Mouse (Mus musculus) liver, postnatal 0 days (tissue): ENCODE results near the gene Gstp1. TPM values are rescaled to one million over a fixed set of nuclear protein-coding genes. Genes with fewer than 3 reads are reported as not detected.

Experiments
- ATAC-seq: fragments of 200-750 bp; cut with Nextera tagmentation; 2 replicates; pipeline ENCODE4 v1.8.0; 2017; ENCODE audit warnings: mild to moderate bottlenecking, moderate library complexity
- DNase-seq: peaks from one replicate; pipeline ENCODE4 v3.0.0-alpha.2; 2016
- H3K27ac ChIP-seq: fragments of 300-500 bp; sonication (generic); 2 replicates; pipeline ENCODE4 v1.5.1; 2014; ENCODE audit warnings: antibody characterized with exemption, moderate library complexity, mild to moderate bottlenecking, low read depth
- H3K27me3 ChIP-seq: fragments of 300-500 bp; sonication (generic); 2 replicates; pipeline ENCODE4 v1.6.1; 2014; ENCODE audit warnings: low read length, control low read depth, mixed read lengths; ENCODE audit not compliant: insufficient read depth
- H3K36me3 ChIP-seq: fragments of 300-500 bp; sonication (generic); replicated peaks from 2 replicates; pipeline ENCODE4 v1.6.1; 2014; ENCODE audit warnings: mild to moderate bottlenecking, control low read depth, low read length, moderate library complexity, mixed read lengths; ENCODE audit not compliant: insufficient read depth
- H3K4me1 ChIP-seq: fragments of 300-500 bp; sonication (generic); 2 replicates; pipeline ENCODE4 v1.6.1; 2014; ENCODE audit warnings: antibody characterized with exemption, mild to moderate bottlenecking, control low read depth; ENCODE audit not compliant: insufficient read depth
- H3K4me2 ChIP-seq: fragments of 300-500 bp; sonication (generic); 2 replicates; pipeline ENCODE4 v1.6.1; 2014; ENCODE audit warnings: low read depth, mild to moderate bottlenecking, low read length, moderate library complexity, mixed read lengths
- H3K4me3 ChIP-seq: fragments of 300-500 bp; sonication (generic); 2 replicates; pipeline ENCODE4 v1.5.1; 2014; ENCODE audit warnings: low read depth, low read length
- H3K9ac ChIP-seq: fragments of 300-500 bp; sonication (generic); replicated peaks from 2 replicates; pipeline ENCODE4 v1.6.1; 2014; ENCODE audit warnings: mild to moderate bottlenecking, moderate library complexity
- H3K9me3 ChIP-seq: fragments of 300-500 bp; sonication (generic); 2 replicates; pipeline ENCODE4 v1.6.1; 2016; ENCODE audit warnings: mild to moderate bottlenecking, control low read depth, low read length, mixed read lengths
- CTCF ChIP-seq: sonication (generic); IDR thresholded peaks from 2 replicates; pipeline ENCODE4 v1.5.1; 2016; ENCODE audit warnings: antibody characterized with exemption, low read depth
- EP300 ChIP-seq: IDR thresholded peaks from 2 replicates; pipeline ENCODE4 v1.6.1; 2016; ENCODE audit warnings: antibody characterized with exemption, low read depth, mild to moderate bottlenecking
- WGBS: fragments of 180-500 bp; shearing (Covaris S2); extraction: QIAGEN DNeasy Blood & Tissue Kit; methylation state at CpG from one replicate; pipeline ENCODE4 v1.1.7; 2014; ENCODE audit not compliant: insufficient replicate concordance; 5-methylcytosine and 5-hydroxymethylcytosine counted together
- polyA plus RNA-seq: library from polyadenylated mRNA; unstranded; fragments of >200 nt; fragmentation: Nextera tagmentation; extraction: Ambion mirVana; gene quantifications from 2 replicates; pipeline ENCODE4 v1.2.1, GENCODE M21; 2015

Gene Gstp1
- polyA plus RNA-seq, 1 experiment from 2014 or later: 428 TPM

- Histone ChIP-seq H3K27me3 (no peaks in the 10 kb centered on the region), H3K36me3 (no peaks in the 10 kb centered on the region), H3K4me3 (no peak overlapping the region), H3K4me2 (no peak overlapping the region), H3K27ac (no peak overlapping the region), H3K9me3 (no peaks in the 10 kb centered on the region), H3K4me1 (peaks cover 9% of the 10 kb centered on the region), H3K9ac (no peak overlapping the region)
- TF ChIP-seq EP300 (no peak), CTCF (no peak)
- ATAC-seq: no peak
- WGBS: 56% methylated on average over 7 of the region's 7 CpGs
- DNase-seq: no peak
Measured at GRCm38 (mm10) chr19:3996106-3996505, 41.7 kb downstream of the Gstp1 start.

GRCm38 (mm10) chr19:3995505-3995904 lies 42.3 kb downstream of the Gstp1 start:
- no peak for DNase-seq
- Histone ChIP-seq H3K9ac (no peak overlapping the region), H3K27ac (no peak overlapping the region), H3K4me3 (no peak overlapping the region), H3K4me2 (no peak overlapping the region), H3K36me3 (no peaks in the 10 kb centered on the region), H3K4me1 (peaks cover 3% of the 10 kb centered on the region; the same call in 1 of the 2 replicates), H3K9me3 (no peaks in the 10 kb centered on the region), H3K27me3 (no peaks in the 10 kb centered on the region)
- WGBS: 81% methylated on average over 3 of the region's 3 CpGs
- TF ChIP-seq CTCF (no peak), EP300 (no peak)
- ATAC-seq: no peak

- H3K36me3 ChIP-seq: no peaks in the 10 kb centered on the region
- no peaks in the 10 kb centered on the region for H3K9me3 ChIP-seq
- DNase-seq: no peak
- no peak overlapping the region for H3K27ac ChIP-seq
- 67% methylated on average over 6 of the region's 6 CpGs for WGBS
- H3K4me3 ChIP-seq: no peak overlapping the region
- TF ChIP-seq CTCF (no peak), EP300 (no peak)
- H3K4me1 ChIP-seq: 0 out of 2 replicates have a peak, but pooled peaks cover 3% of the 10 kb centered on the region
- H3K4me2 ChIP-seq: no peak overlapping the region
- H3K27me3 ChIP-seq: no peaks in the 10 kb centered on the region
- ATAC-seq: no peak
- H3K9ac ChIP-seq: no peak overlapping the region
Measured at GRCm38 (mm10) chr19:3994932-3995331, 42.9 kb downstream of the Gstp1 start.

- Histone ChIP-seq H3K27ac (no peak within 1 kb of the TSS), H3K4me1 (no peaks in the 10 kb centered on the region), H3K9me3 (no peaks in the 10 kb centered on the region), H3K9ac (no peak within 1 kb of the TSS), H3K4me3 (no peak within 1 kb of the TSS), H3K27me3 (no peaks in the 10 kb centered on the region), H3K36me3 (no peaks in the 10 kb centered on the region), H3K4me2 (no peak within 1 kb of the TSS)
- DNase-seq (no peak), ATAC-seq (no peak)
- no peak for TF ChIP-seq EP300
- no peak for TF ChIP-seq CTCF
- 60% methylated on average over 5 of the region's 5 CpGs for WGBS
Measured at GRCm38 (mm10) chr19:3992416-3992815, 45.4 kb downstream of the Gstp1 start, which contains the start of gene Tbx10. Gene Tbx10, plus strand, starts transcription at chr19:3992752.

GRCm38 (mm10) chr19:3991966-3992365 lies 45.8 kb downstream of the Gstp1 start:
- peaks cover 2% of the 10 kb centered on the region for H3K4me1 ChIP-seq
- no peak overlapping the region for H3K4me3 ChIP-seq
- DNase-seq: no peak
- no peak overlapping the region for H3K27ac ChIP-seq
- H3K27me3 ChIP-seq: no peaks in the 10 kb centered on the region
- no peaks in the 10 kb centered on the region for H3K36me3 ChIP-seq
- H3K9me3 ChIP-seq: no peaks in the 10 kb centered on the region
- TF ChIP-seq CTCF (no peak), EP300 (no peak)
- H3K4me2 ChIP-seq: no peak overlapping the region
- ATAC-seq: no peak
- WGBS: 84% methylated on average over 3 of the region's 3 CpGs
- H3K9ac ChIP-seq: no peak overlapping the region

- no peaks in the 10 kb centered on the region for H3K9me3 ChIP-seq
- H3K36me3 ChIP-seq: no peaks in the 10 kb centered on the region
- H3K9ac ChIP-seq: no peak overlapping the region
- 94% methylated on average over 3 of the region's 3 CpGs for WGBS
- H3K4me2 ChIP-seq: no peak overlapping the region
- no peaks in the 10 kb centered on the region for H3K27me3 ChIP-seq
- DNase-seq: no peak
- H3K4me1 ChIP-seq: peaks cover 6% of the 10 kb centered on the region
- no peak overlapping the region for H3K4me3 ChIP-seq
- no peak overlapping the region for H3K27ac ChIP-seq
- no peak for TF ChIP-seq EP300
- no peak for TF ChIP-seq CTCF
- ATAC-seq: no peak
Measured at GRCm38 (mm10) chr19:3991562-3991961, 46.2 kb downstream of the Gstp1 start.

- Histone ChIP-seq H3K4me3 (no peak overlapping the region), H3K4me2 (no peak overlapping the region), H3K27me3 (no peaks in the 10 kb centered on the region), H3K4me1 (peaks cover 14% of the 10 kb centered on the region), H3K27ac (no peak overlapping the region), H3K9ac (no peak overlapping the region), H3K36me3 (no peaks in the 10 kb centered on the region), H3K9me3 (no peaks in the 10 kb centered on the region)
- WGBS: 73% methylated on average over 6 of the region's 6 CpGs
- no peak for DNase-seq
- no peak for ATAC-seq
- TF ChIP-seq EP300: no peak
- no peak for TF ChIP-seq CTCF
Measured at GRCm38 (mm10) chr19:3990804-3991203, 47.0 kb downstream of the Gstp1 start.
